8 mouse cellular contexts compared by ENCODE assay signal in genomic region chr8:121685419-121685818, GRCm38 (mm10). TPM values are rescaled to one million over a fixed set of nuclear protein-coding genes. Genes with fewer than 3 reads are reported as not detected.
DNase-seq lines count a peak whose midpoint lies in the region; ATAC-seq lines count a peak whose summit lies in the region.

No protein-coding gene starts in this region.

- no peaks in the 10 kb centered on the region for H3K36me3 ChIP-seq in hindbrain, embryonic 11.5 days (ENCODE audit: control insufficient read depth, insufficient read depth, low read length)
- no peaks in the 10 kb centered on the region for H3K36me3 ChIP-seq in hindbrain, embryonic 12.5 days

- no peaks in the 10 kb centered on the region for H3K27me3 ChIP-seq in hindbrain, embryonic 11.5 days (ENCODE audit: control insufficient read depth, insufficient read depth, low read length)
- no peaks in the 10 kb centered on the region for H3K27me3 ChIP-seq in hindbrain, embryonic 12.5 days

- H3K27ac ChIP-seq in hindbrain, embryonic 11.5 days (ENCODE audit: low read depth, low read length) = no peak overlapping the region
- no peak overlapping the region for H3K27ac ChIP-seq in hindbrain, embryonic 12.5 days

- DNase-seq in hindbrain, embryonic 11.5 days (ENCODE audit: low spot score) = peak; percentile 69
- DNase-seq in urinary bladder, postnatal 14 days (ENCODE audit: low spot score) = peak; percentile 71
- no peak for DNase-seq in urinary bladder, postnatal 4 days (ENCODE audit: low spot score in 2 of 2)
- DNase-seq in cerebellum, postnatal 10 days = peak; percentile 82 to 85
- peak; percentile 77 to 83 for DNase-seq in heart, postnatal 14 days
- peak; percentile 59 to 74 for DNase-seq in lung, postnatal 4 days

- intact Hi-C loops in heart, postnatal 14 days (cut with DNase I) = loop anchor here (2.0 to 10.0 kb wide), 3 partner anchors 83 to 581 kb away; partner anchors contain the start of gene Mthfsd

- 13% methylated on average over 4 of the region's 4 CpGs for WGBS in hindbrain, embryonic 11.5 days
- whole genome bisulfite sequencing in hindbrain, embryonic 12.5 days = 17% methylated on average over 4 of the region's 4 CpGs

- peaks cover 8% of the 10 kb centered on the region; the same call in 1 of the 2 replicates for H3K4me1 ChIP-seq in hindbrain, embryonic 11.5 days (replicated peaks; ENCODE audit: control insufficient read depth, insufficient read depth, low read length)
- peaks cover 12% of the 10 kb centered on the region for H3K4me1 ChIP-seq in hindbrain, embryonic 12.5 days

- H3K4me3 ChIP-seq in hindbrain, embryonic 11.5 days (ENCODE audit: low read depth, low read length) = no peak overlapping the region
- H3K4me3 ChIP-seq in hindbrain, embryonic 12.5 days = no peak overlapping the region

- H3K9ac ChIP-seq in hindbrain, embryonic 11.5 days (ENCODE audit: low read depth, low read length) = no peak overlapping the region
- no peak overlapping the region for H3K9ac ChIP-seq in hindbrain, embryonic 12.5 days

- ATAC-seq in hindbrain, embryonic 11.5 days (ENCODE audit: low FRiP score) = no peak
- no peak for ATAC-seq in hindbrain, embryonic 12.5 days (ENCODE audit: low FRiP score)
- no peak for ATAC-seq in monocyte, adult 5-6 weeks (replicated peaks; ENCODE audit: insufficient number of reproducible peaks, low FRiP score, low TSS enrichment, poor library complexity, severe bottlenecking)

- no peak overlapping the region for H3K4me2 ChIP-seq in hindbrain, embryonic 11.5 days (replicated peaks; ENCODE audit: low read depth, low read length)
- no peak overlapping the region for H3K4me2 ChIP-seq in hindbrain, embryonic 12.5 days (replicated peaks)

- no peaks in the 10 kb centered on the region for H3K9me3 ChIP-seq in hindbrain, embryonic 11.5 days (ENCODE audit: control insufficient read depth, low read length)
- no peaks in the 10 kb centered on the region for H3K9me3 ChIP-seq in hindbrain, embryonic 12.5 days (replicated peaks)

RNA-seq across cellular contexts. Expression of gene Zcchc14, which starts 32.7 kb away (rescaled TPM):
- 25.8 and 30.4 TPM in 2 replicates for polyA plus RNA-seq in hindbrain, embryonic 11.5 days (2014; fragmentation: Nextera tagmentation; extraction: Ambion mirVana)
- 26.5 and 27.6 TPM in 2 replicates for polyA plus RNA-seq in hindbrain, embryonic 12.5 days (2016; fragmentation: Nextera tagmentation; extraction: Ambion mirVana)
- total RNA-seq in heart, postnatal 14 days (2021) = 10 to 100 TPM; 33.9 to 38.5 TPM
- total RNA-seq in monocyte, adult 5-6 weeks (2017) = 0.19 to 0.21 TPM in 2 of 3 replicates, not detected in the other

RNA-seq across cellular contexts. Expression of gene Jph3, which starts 44.0 kb away (rescaled TPM):
- polyA plus RNA-seq in hindbrain, embryonic 11.5 days (2014; fragmentation: Nextera tagmentation; extraction: Ambion mirVana) = 11.1 and 11.2 TPM in 2 replicates
- 47.7 and 50.9 TPM in 2 replicates for polyA plus RNA-seq in hindbrain, embryonic 12.5 days (2016; fragmentation: Nextera tagmentation; extraction: Ambion mirVana)
- total RNA-seq in heart, postnatal 14 days (2021) = not detected
- total RNA-seq in monocyte, adult 5-6 weeks (2017) = not detected in 3 replicates

Comparison
In these comparisons a context has a peak if more than half of its experiments do, and no peak if none do; other contexts are left out.
1. DNase-seq: peak in hindbrain, embryonic 11.5 days (single experiment), urinary bladder, postnatal 14 days (single experiment), cerebellum, postnatal 10 days (2 of 2), heart, postnatal 14 days (2 of 2) and lung, postnatal 4 days (2 of 2); none in urinary bladder, postnatal 4 days (0 of 2).
2. RNA of gene Zcchc14, which starts 32.7 kb away (total RNA-seq): 33.9 to 38.5 TPM in heart, postnatal 14 days; 0.19 to 0.21 TPM in monocyte, adult 5-6 weeks; every median in the first group is over 10 times any median in the second.